Mouse (Mus musculus) c-Kit-positive CD71-negative TER-119-negative erythroid progenitor cells, embryonic 14.5 days (primary cell): Measurements from ENCODE around the gene Asap2.
A peak's percentile ranks its signal among the peaks of the same experiment; 100 is the strongest.

ENCODE experiments used
- DNase-seq: peaks from one replicate; pipeline ENCODE4 v3.0.0-alpha.2; 2013; ENCODE audit warnings: low read depth

Asap2 gene

GRCm38 (mm10) chr12:21265501-21265900 lies 275.2 kb downstream of the Asap2 start:
- no peak for DNase-seq

DNA sequence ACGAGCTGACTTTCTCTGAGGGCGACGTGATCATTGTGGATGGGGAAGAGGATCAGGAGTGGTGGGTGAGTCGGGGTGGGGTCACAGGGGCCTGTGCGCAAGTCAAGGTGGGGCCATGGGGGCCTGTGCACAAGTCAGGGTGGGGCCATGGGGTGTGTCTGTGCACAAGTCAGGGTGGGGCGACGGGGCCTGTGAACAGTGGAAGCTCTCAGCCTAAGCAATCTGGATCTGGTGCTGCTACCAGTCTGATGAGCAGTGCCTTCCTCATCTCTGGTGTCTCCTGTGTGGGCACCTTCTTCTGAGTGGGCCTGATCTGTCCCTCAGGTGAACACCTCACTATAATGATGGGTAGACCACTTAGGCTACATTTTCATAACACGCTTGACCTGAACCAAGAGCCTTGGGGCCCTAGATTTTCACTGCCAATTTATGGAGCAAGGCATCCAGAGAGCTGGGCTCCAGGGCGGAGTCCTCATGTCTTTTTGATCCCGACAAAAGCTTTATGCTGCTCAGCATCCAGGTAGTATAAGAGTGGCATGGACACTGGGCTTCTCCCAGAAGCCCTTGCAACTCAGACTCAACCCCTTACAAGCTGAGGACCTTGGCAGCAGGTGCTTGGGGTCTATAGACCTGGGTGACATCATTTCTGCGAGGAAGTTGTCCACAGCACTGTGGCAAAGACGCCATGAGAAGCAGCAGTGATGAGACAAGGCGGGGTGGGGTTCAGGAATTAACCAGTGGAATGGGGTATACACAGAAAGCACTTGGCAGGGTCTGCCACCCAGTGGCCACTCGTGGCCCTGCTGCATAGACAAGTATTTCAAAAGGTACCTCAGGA lies 275.9 kb downstream of the Asap2 start:
- peak; percentile 16 for DNase-seq

DNA sequence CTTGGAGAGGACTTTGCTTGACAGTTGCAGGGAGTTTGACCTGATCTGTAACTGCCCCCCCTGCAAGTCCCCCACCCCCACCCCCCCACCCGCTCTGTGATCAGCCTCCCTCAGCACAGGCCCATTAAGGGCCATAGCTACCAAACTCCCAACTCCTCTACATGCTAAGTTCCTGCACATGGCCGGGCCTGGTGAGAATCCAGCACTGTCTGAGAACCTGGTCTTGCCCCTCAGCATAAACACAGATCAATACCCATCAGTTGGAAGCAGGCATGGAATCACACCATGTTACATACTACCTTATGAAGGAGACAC lies 276.5 kb downstream of the Asap2 start:
- DNase-seq: no peak

DNA sequence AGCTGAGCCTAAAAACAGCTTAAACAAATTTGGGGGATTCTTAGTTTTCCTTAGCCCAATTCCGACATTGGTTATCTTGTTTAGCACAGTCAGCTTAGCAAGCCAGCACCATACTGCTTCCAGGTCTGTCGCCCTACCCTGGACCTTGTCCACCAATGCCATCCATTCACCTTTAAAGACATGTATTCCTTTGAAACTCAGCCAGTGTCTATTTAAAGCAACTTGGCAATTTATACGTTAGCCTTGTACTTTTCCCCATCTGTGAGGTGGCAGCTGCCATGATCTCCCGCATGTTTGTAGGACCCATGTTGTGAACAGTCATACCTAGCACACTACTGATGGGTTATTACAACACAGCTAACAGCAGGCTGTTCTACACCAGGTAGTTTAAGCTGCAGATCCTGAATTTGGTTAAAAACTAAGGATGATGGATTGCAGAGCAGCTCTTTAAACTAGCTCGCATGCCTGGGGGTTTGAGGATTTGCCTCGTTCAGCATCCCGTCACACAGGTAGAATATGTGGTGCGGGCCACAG lies 277.9 kb downstream of the Asap2 start:
- no peak for DNase-seq

DNA sequence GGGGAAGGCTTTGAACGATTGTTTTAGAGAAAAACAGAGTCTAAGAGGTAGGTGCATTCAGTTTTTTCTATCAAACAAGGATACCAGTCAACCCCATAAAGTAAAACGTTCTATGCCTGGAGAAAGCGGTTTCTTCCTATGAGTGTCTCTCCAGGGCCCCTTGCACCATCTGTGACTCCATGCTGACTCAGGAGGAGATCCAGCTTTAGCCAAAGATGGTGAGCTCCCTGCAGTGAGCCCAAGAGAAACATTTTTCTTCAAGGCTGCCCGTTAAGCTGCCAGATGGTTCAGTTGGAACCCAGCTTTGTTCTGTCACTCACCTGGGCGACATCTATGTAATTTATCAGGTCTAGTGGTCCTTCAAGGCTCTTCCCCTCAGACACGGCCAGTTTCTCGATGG lies 284.2 kb downstream of the Asap2 start:
- DNase-seq: no peak

DNA sequence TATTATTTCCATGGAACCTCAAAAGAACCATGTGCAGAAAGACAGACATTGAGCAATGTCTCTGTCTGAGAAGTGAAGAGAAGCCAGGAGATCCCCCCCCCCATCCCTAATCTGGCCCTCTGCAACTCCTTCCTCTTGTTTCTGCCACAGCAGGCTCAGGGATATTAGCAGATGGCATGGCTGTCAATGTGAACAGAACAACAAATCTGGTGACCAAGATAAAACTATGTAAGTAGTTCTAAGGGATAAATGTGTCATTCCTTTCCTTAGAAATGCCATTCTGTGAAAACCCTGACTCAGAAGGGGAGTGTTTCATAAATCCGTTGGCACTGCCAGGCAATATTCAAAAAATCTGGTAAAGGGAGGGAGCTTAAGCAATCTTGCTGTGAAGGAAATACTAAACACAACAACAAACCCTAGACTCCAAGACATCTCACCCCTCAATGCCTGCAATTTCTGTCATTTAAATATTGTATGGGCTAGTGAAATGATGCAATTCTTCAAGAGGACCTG lies 287.1 kb downstream of the Asap2 start:
- DNase-seq: no peak

- DNase-seq: no peak
Observed at GRCm38 (mm10) chr12:21284761-21285441, 294.6 kb downstream of the Asap2 start, which contains the start of gene Cpsf3. Gene Cpsf3, plus strand, starts transcription at chr12:21285391.

- peak; percentile 9 for DNase-seq
Observed at GRCm38 (mm10) chr12:21285508-21286242, 295.4 kb downstream of the Asap2 start.

GRCm38 (mm10) chr12:21286243-21286622 lies 296.0 kb downstream of the Asap2 start, which contains the start of gene Itgb1bp1:
Gene Itgb1bp1, minus strand, starts transcription at chr12:21286284.
- peak; percentile 98 for DNase-seq

GRCm38 (mm10) chr12:21286712-21287650 lies 296.7 kb downstream of the Asap2 start:
- peak; percentile 23 for DNase-seq

GRCm38 (mm10) chr12:21288716-21289395 lies 298.6 kb downstream of the Asap2 start:
- DNase-seq: no peak

- DNase-seq: no peak
Observed at GRCm38 (mm10) chr12:21289651-21290050, 299.4 kb downstream of the Asap2 start.

- no peak for DNase-seq
Observed at GRCm38 (mm10) chr12:21298856-21299255, 308.6 kb downstream of the Asap2 start.

- DNase-seq: no peak
Observed at GRCm38 (mm10) chr12:21301324-21301723, 311.1 kb downstream of the Asap2 start.

DNA sequence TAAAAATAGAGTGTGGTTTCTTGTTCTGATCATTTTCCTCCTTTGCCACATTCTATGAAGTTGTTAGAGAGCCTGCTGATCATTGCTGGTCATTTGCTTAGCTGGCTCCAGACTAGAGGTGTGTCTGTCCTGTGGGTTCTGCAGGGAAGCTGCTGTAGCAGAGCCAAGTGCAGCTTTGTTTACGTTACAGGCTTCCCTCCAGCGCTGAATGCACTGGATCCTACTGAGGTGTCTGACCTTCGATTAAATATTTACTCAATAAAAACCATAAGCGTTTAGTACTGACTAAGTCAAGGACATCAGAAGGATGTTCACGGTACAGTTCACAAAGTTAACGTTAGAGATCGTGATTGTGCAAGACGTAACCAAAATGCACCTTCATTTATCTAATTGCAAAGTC lies 311.7 kb downstream of the Asap2 start:
- DNase-seq: no peak

- no peak for DNase-seq
Observed at GRCm38 (mm10) chr12:21302361-21302783, 312.1 kb downstream of the Asap2 start.

GRCm38 (mm10) chr12:21305741-21306140 lies 315.5 kb downstream of the Asap2 start:
- no peak for DNase-seq

DNA sequence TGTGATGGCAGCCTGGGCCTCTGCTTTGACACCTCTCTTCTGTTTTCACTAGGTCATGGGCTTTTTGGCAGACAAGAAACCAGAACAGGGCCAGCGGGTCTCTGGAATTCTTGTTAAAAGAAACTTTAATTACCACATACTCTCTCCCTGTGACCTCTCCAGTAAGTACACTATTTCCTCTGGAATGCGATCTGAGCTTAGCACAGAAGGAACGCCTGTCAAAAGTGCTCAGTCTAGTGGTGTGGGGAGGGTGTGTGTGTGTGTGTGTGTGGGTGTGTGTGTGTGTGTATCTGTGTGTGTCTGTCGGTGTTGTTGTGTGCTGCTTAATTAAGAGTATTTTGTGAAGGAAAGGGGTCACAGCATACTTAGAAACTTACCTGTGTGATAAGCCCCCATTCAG lies 316.5 kb downstream of the Asap2 start:
- DNase-seq: no peak

- DNase-seq: no peak
Observed at GRCm38 (mm10) chr12:21312201-21312600, 321.9 kb downstream of the Asap2 start.
